Mouse (Mus musculus): Measurements from ENCODE around the gene Zfp213. TPM values are rescaled to one million over a fixed set of nuclear protein-coding genes. Genes with fewer than 3 reads are reported as not detected.
A peak's percentile ranks its signal among the peaks of the same experiment; 100 is the strongest.
"Not testable (repeated sequence)": the region's sequence is repeated elsewhere in the genome, so short reads cannot be mapped to it uniquely, and the experiment has no call there.

Gene Zfp213
- polyA plus RNA-seq, 1 experiment from 2014 or later, result 17.0 TPM

- Histone ChIP-seq H3K36me3 (ENCODE audit: control insufficient read depth, insufficient read depth, low read length) (no peaks in the 10 kb centered on the region), H3K4me1 (ENCODE audit: control insufficient read depth, insufficient read depth, low read depth, low read length) (peaks cover 3% of the 10 kb centered on the region; the same call in 1 of the 2 replicates), H3K9me3 (ENCODE audit: control insufficient read depth, low read length) (no peaks in the 10 kb centered on the region), H3K27me3 (replicated peaks; ENCODE audit: control insufficient read depth, insufficient read depth, low read length) (no peaks in the 10 kb centered on the region), H3K9ac (ENCODE audit: low read depth, low read length) (no peak within 1 kb of the TSS; the same call in 1 of the 2 replicates), H3K27ac (ENCODE audit: low read depth, low read length) (no peak within 1 kb of the TSS), H3K4me3 (ENCODE audit: low read length) (no peak within 1 kb of the TSS), H3K4me2 (ENCODE audit: low read length) (peak within 1 kb of the TSS; percentile 72)
- no peak for ATAC-seq
- 33% methylated on average over 15 of the region's 15 CpGs for WGBS
These were observed 36.9 kb upstream of the Zfp213 start, which contains the start of gene Zscan10 for GRCm38 (mm10) chr17:23600641-23601622. Gene Zscan10, plus strand, starts transcription at chr17:23600856.

GRCm38 (mm10) chr17:23599605-23600063, 35.6 kb upstream of the Zfp213 start:
- H3K9ac ChIP-seq (ENCODE audit: low read depth, low read length), result peak overlapping the region; percentile 66
- 55% methylated on average over 7 of the region's 7 CpGs for WGBS
- no peak overlapping the region; the same call in 1 of the 2 replicates for H3K27ac ChIP-seq (ENCODE audit: low read depth, low read length)
- no peaks in the 10 kb centered on the region for H3K36me3 ChIP-seq (ENCODE audit: control insufficient read depth, insufficient read depth, low read length)
- no peak for ATAC-seq
- peak overlapping the region; percentile 72 for H3K4me2 ChIP-seq (ENCODE audit: low read length)
- H3K4me1 ChIP-seq (ENCODE audit: control insufficient read depth, insufficient read depth, low read depth, low read length), result peaks cover 3% of the 10 kb centered on the region; the same call in 1 of the 2 replicates
- peak overlapping the region; percentile 41 for H3K4me3 ChIP-seq (ENCODE audit: low read length)
- H3K27me3 ChIP-seq (replicated peaks; ENCODE audit: control insufficient read depth, insufficient read depth, low read length), result no peaks in the 10 kb centered on the region
- no peaks in the 10 kb centered on the region for H3K9me3 ChIP-seq (ENCODE audit: control insufficient read depth, low read length)

- Histone ChIP-seq H3K27me3 (replicated peaks; ENCODE audit: control insufficient read depth, insufficient read depth, low read length) (no peaks in the 10 kb centered on the region), H3K9ac (ENCODE audit: low read depth, low read length) (peak within 1 kb of the TSS; percentile 66), H3K9me3 (ENCODE audit: control insufficient read depth, low read length) (no peaks in the 10 kb centered on the region), H3K4me3 (ENCODE audit: low read length) (peak within 1 kb of the TSS; percentile 41), H3K4me2 (ENCODE audit: low read length) (peak within 1 kb of the TSS; percentile 72), H3K36me3 (ENCODE audit: control insufficient read depth, insufficient read depth, low read length) (no peaks in the 10 kb centered on the region), H3K27ac (ENCODE audit: low read depth, low read length) (peak within 1 kb of the TSS; percentile 52), H3K4me1 (ENCODE audit: control insufficient read depth, insufficient read depth, low read depth, low read length) (peaks cover 3% of the 10 kb centered on the region; the same call in 1 of the 2 replicates)
- WGBS, result 9% methylated on average over 31 of the region's 31 CpGs
- ATAC-seq, result peak; percentile 93
These were observed 34.8 kb upstream of the Zfp213 start, which contains the start of gene Zfp13 for GRCm38 (mm10) chr17:23598582-23599552. Gene Zfp13, minus strand, starts transcription at chr17:23599487.

GRCm38 (mm10) chr17:23595139-23595538, 31.1 kb upstream of the Zfp213 start:
- H3K4me1 ChIP-seq (ENCODE audit: control insufficient read depth, insufficient read depth, low read depth, low read length), result peaks cover 11% of the 10 kb centered on the region
- not testable (repeated sequence) for H3K4me3 ChIP-seq (ENCODE audit: low read length); H3K4me2 ChIP-seq (ENCODE audit: low read length); H3K36me3 ChIP-seq (ENCODE audit: control insufficient read depth, insufficient read depth, low read length); H3K27ac ChIP-seq (ENCODE audit: low read depth, low read length); ATAC-seq; H3K9me3 ChIP-seq (ENCODE audit: control insufficient read depth, low read length); H3K27me3 ChIP-seq (replicated peaks; ENCODE audit: control insufficient read depth, insufficient read depth, low read length); H3K9ac ChIP-seq (ENCODE audit: low read depth, low read length)
- 62% methylated on average over 4 of the region's 4 CpGs for WGBS

GRCm38 (mm10) chr17:23592926-23593300, 28.9 kb upstream of the Zfp213 start:
- peak overlapping the region; percentile 82 for H3K27ac ChIP-seq (ENCODE audit: low read depth, low read length)
- H3K27me3 ChIP-seq (replicated peaks; ENCODE audit: control insufficient read depth, insufficient read depth, low read length), result no peaks in the 10 kb centered on the region
- H3K4me2 ChIP-seq (ENCODE audit: low read length), result peak overlapping the region; percentile 90
- H3K4me1 ChIP-seq (ENCODE audit: control insufficient read depth, insufficient read depth, low read depth, low read length), result peaks cover 8% of the 10 kb centered on the region
- H3K9me3 ChIP-seq (ENCODE audit: control insufficient read depth, low read length), result no peaks in the 10 kb centered on the region
- peak overlapping the region; percentile 73 for H3K9ac ChIP-seq (ENCODE audit: low read depth, low read length)
- peak; percentile 82 for ATAC-seq
- no peaks in the 10 kb centered on the region for H3K36me3 ChIP-seq (ENCODE audit: control insufficient read depth, insufficient read depth, low read length)
- peak overlapping the region; percentile 53 for H3K4me3 ChIP-seq (ENCODE audit: low read length)
- WGBS, result 14% methylated on average over 13 of the region's 13 CpGs

GRCm38 (mm10) chr17:23592208-23592925, 28.3 kb upstream of the Zfp213 start:
- H3K9me3 ChIP-seq (ENCODE audit: control insufficient read depth, low read length), result no peaks in the 10 kb centered on the region
- WGBS, result 7% methylated on average over 34 of the region's 34 CpGs
- peak overlapping the region; percentile 73 for H3K9ac ChIP-seq (ENCODE audit: low read depth, low read length)
- H3K27ac ChIP-seq (ENCODE audit: low read depth, low read length), result peak overlapping the region; percentile 82
- H3K36me3 ChIP-seq (ENCODE audit: control insufficient read depth, insufficient read depth, low read length), result no peaks in the 10 kb centered on the region
- no peaks in the 10 kb centered on the region for H3K27me3 ChIP-seq (replicated peaks; ENCODE audit: control insufficient read depth, insufficient read depth, low read length)
- peak overlapping the region; percentile 90 for H3K4me2 ChIP-seq (ENCODE audit: low read length)
- ATAC-seq, result peak; percentile 99
- peaks cover 8% of the 10 kb centered on the region for H3K4me1 ChIP-seq (ENCODE audit: control insufficient read depth, insufficient read depth, low read depth, low read length)
- peak overlapping the region; percentile 53 for H3K4me3 ChIP-seq (ENCODE audit: low read length)

GRCm38 (mm10) chr17:23587253-23587652, 23.2 kb upstream of the Zfp213 start:
- ATAC-seq, result no peak
- WGBS, result 61% methylated on average over 2 of the region's 2 CpGs
- Histone ChIP-seq H3K4me2 (ENCODE audit: low read length) (no peak overlapping the region), H3K4me1 (ENCODE audit: control insufficient read depth, insufficient read depth, low read depth, low read length) (peaks cover 27% of the 10 kb centered on the region), H3K9ac (ENCODE audit: low read depth, low read length) (no peak overlapping the region), H3K27me3 (replicated peaks; ENCODE audit: control insufficient read depth, insufficient read depth, low read length) (no peaks in the 10 kb centered on the region), H3K36me3 (ENCODE audit: control insufficient read depth, insufficient read depth, low read length) (no peaks in the 10 kb centered on the region), H3K27ac (ENCODE audit: low read depth, low read length) (no peak overlapping the region), H3K9me3 (ENCODE audit: control insufficient read depth, low read length) (no peaks in the 10 kb centered on the region), H3K4me3 (ENCODE audit: low read length) (no peak overlapping the region)

- Histone ChIP-seq H3K9me3 (ENCODE audit: control insufficient read depth, low read length) (no peaks in the 10 kb centered on the region), H3K36me3 (ENCODE audit: control insufficient read depth, insufficient read depth, low read length) (no peaks in the 10 kb centered on the region), H3K4me3 (ENCODE audit: low read length) (peak overlapping the region; percentile 74), H3K9ac (ENCODE audit: low read depth, low read length) (peak overlapping the region; percentile 80), H3K4me1 (ENCODE audit: control insufficient read depth, insufficient read depth, low read depth, low read length) (peaks cover 25% of the 10 kb centered on the region), H3K4me2 (ENCODE audit: low read length) (peak overlapping the region; percentile 89), H3K27ac (ENCODE audit: low read depth, low read length) (peak overlapping the region; percentile 52), H3K27me3 (replicated peaks; ENCODE audit: control insufficient read depth, insufficient read depth, low read length) (no peaks in the 10 kb centered on the region)
- ATAC-seq, result peak; percentile 95
- under 1% methylated on average over 22 of the region's 22 CpGs for WGBS
These were observed 21.9 kb upstream of the Zfp213 start for GRCm38 (mm10) chr17:23585721-23586491.

All from hindbrain, embryonic 16.5 days (tissue).